Mouse (Mus musculus) embryonic facial prominence, embryonic 14.5 days (tissue): Measurements from ENCODE around the gene Tapbp. TPM values are rescaled to one million over a fixed set of nuclear protein-coding genes. Genes with fewer than 3 reads are reported as not detected.
"Not testable (repeated sequence)": the region's sequence is repeated elsewhere in the genome, so short reads cannot be mapped to it uniquely, and the experiment has no call there.

ENCODE experiments used
- ATAC-seq: fragments of 200-750 bp; cut with Nextera tagmentation; 2 replicates; pipeline ENCODE4 v1.8.0; 2017; ENCODE audit warnings: low read depth, moderate number of reproducible peaks, moderate TSS enrichment
- DNase-seq: peaks from one replicate; pipeline ENCODE4 v3.0.0-alpha.2; 2015; ENCODE audit warnings: low spot score
- H3K27ac ChIP-seq: fragments of 300-500 bp; sonication (generic); replicated peaks from 2 replicates; pipeline ENCODE4 v1.5.1; 2014; ENCODE audit warnings: low read depth, mild to moderate bottlenecking, low read length, moderate library complexity
- H3K27me3 ChIP-seq: fragments of 300-500 bp; sonication (generic); replicated peaks from 2 replicates; pipeline ENCODE4 v1.6.1; 2014; ENCODE audit warnings: low read length; ENCODE audit not compliant: control insufficient read depth, insufficient read depth
- H3K36me3 ChIP-seq: fragments of 300-500 bp; sonication (generic); 2 replicates; pipeline ENCODE4 v1.6.1; 2014; ENCODE audit warnings: low read length, mixed read lengths; ENCODE audit not compliant: control insufficient read depth, insufficient read depth
- H3K4me1 ChIP-seq: fragments of 300-500 bp; sonication (generic); 2 replicates; pipeline ENCODE4 v1.6.1; 2014; ENCODE audit warnings: antibody characterized with exemption, low read length; ENCODE audit not compliant: control insufficient read depth, insufficient read depth
- H3K4me2 ChIP-seq: fragments of 300-500 bp; sonication (generic); 2 replicates; pipeline ENCODE4 v1.6.1; 2014; ENCODE audit warnings: low read depth, mild to moderate bottlenecking, low read length, moderate library complexity, mixed read lengths
- H3K4me3 ChIP-seq: fragments of 300-500 bp; sonication (generic); 2 replicates; pipeline ENCODE4 v1.5.1; 2014; ENCODE audit warnings: low read depth, mild to moderate bottlenecking, low read length
- H3K9ac ChIP-seq: fragments of 300-500 bp; sonication (generic); 2 replicates; pipeline ENCODE4 v1.6.1; 2014; ENCODE audit warnings: low read depth, mild to moderate bottlenecking, low read length, moderate library complexity, mixed read lengths
- H3K9me3 ChIP-seq: fragments of 300-500 bp; sonication (generic); 2 replicates; pipeline ENCODE4 v1.6.1; 2016; ENCODE audit warnings: low read length; ENCODE audit not compliant: control insufficient read depth
- WGBS: fragments of 180-500 bp; shearing (Covaris S2); extraction: QIAGEN DNeasy Blood & Tissue Kit; methylation state at CpG from one replicate; pipeline ENCODE4 v1.1.7; 2014; 5-methylcytosine and 5-hydroxymethylcytosine counted together
- polyA plus RNA-seq: library from polyadenylated mRNA; unstranded; fragments of >200 nt; fragmentation: Nextera tagmentation; extraction: Ambion mirVana; gene quantifications from 2 replicates; pipeline ENCODE4 v1.2.1, GENCODE M21; 2014

Tapbp gene
- polyA plus RNA-seq, 1 experiment from 2014 or later: 31.9 TPM

GRCm38 (mm10) chr17:33952015-33952414, 36.3 kb downstream of the Tapbp start:
- 86% methylated on average over 13 of the region's 13 CpGs for WGBS
- not testable (repeated sequence) for H3K27ac ChIP-seq
- H3K9ac ChIP-seq: peak overlapping the region; percentile 70

GRCm38 (mm10) chr17:33952879-33953278, 37.2 kb downstream of the Tapbp start:
- Histone ChIP-seq H3K27me3 (no peaks in the 10 kb centered on the region), H3K4me2 (peak overlapping the region; percentile 80), H3K36me3 (peaks cover 51% of the 10 kb centered on the region), H3K4me3 (0 out of 2 replicates have a peak overlapping the region, but pooled peaks have one; percentile 0), H3K27ac (0 out of 2 replicates have a peak overlapping the region, but pooled peaks have one; percentile 8), H3K9me3 (no peaks in the 10 kb centered on the region), H3K9ac (peak overlapping the region; percentile 98), H3K4me1 (peaks cover 30% of the 10 kb centered on the region)
- WGBS: 85% methylated on average over 4 of the region's 4 CpGs
- no peak for ATAC-seq
- DNase-seq: no peak

More at GRCm38 (mm10) chr17:33952015-33952414, 36.3 kb downstream of the Tapbp start:
- H3K36me3 ChIP-seq: peaks cover 50% of the 10 kb centered on the region
- H3K4me3 ChIP-seq: peak overlapping the region; percentile 46
- H3K9me3 ChIP-seq, ATAC-seq, DNase-seq, H3K27me3 ChIP-seq: not testable (repeated sequence)
- peaks cover 30% of the 10 kb centered on the region for H3K4me1 ChIP-seq
- H3K4me2 ChIP-seq: peak overlapping the region; percentile 80

GRCm38 (mm10) chr17:33953310-33953709, 37.6 kb downstream of the Tapbp start:
- peak overlapping the region; percentile 99; the same call in 1 of the 2 replicates for H3K4me3 ChIP-seq
- H3K9me3 ChIP-seq: no peaks in the 10 kb centered on the region
- H3K4me2 ChIP-seq: peak overlapping the region; percentile 80
- no peak overlapping the region for H3K27ac ChIP-seq
- H3K36me3 ChIP-seq: peaks cover 52% of the 10 kb centered on the region
- no peak for ATAC-seq
- WGBS: 82% methylated on average over 3 of the region's 3 CpGs
- no peaks in the 10 kb centered on the region for H3K27me3 ChIP-seq
- H3K9ac ChIP-seq: peak overlapping the region; percentile 98; the same call in 1 of the 2 replicates
- no peak for DNase-seq
- H3K4me1 ChIP-seq: peaks cover 30% of the 10 kb centered on the region

- WGBS: 30% methylated on average over 5 of the region's 5 CpGs
- H3K4me1 ChIP-seq: peaks cover 30% of the 10 kb centered on the region
Observed at GRCm38 (mm10) chr17:33953961-33954565, 38.4 kb downstream of the Tapbp start.

GRCm38 (mm10) chr17:33954646-33955554, 39.2 kb downstream of the Tapbp start:
- peak; percentile 18 for DNase-seq
- H3K4me3 ChIP-seq: peak overlapping the region; percentile 99
- peak overlapping the region; percentile 98 for H3K9ac ChIP-seq
- no peaks in the 10 kb centered on the region for H3K27me3 ChIP-seq
- peaks cover 30% of the 10 kb centered on the region for H3K4me1 ChIP-seq
- peak; percentile 10 for ATAC-seq
- H3K9me3 ChIP-seq: no peaks in the 10 kb centered on the region
- H3K36me3 ChIP-seq: peaks cover 50% of the 10 kb centered on the region
- H3K4me2 ChIP-seq: peak overlapping the region; percentile 80
- WGBS: under 1% methylated on average over 31 of the region's 33 CpGs
- H3K27ac ChIP-seq: peak overlapping the region; percentile 94

More at GRCm38 (mm10) chr17:33953961-33954565, 38.4 kb downstream of the Tapbp start:
- H3K9ac ChIP-seq: peak overlapping the region; percentile 98
- no peaks in the 10 kb centered on the region for H3K9me3 ChIP-seq
- H3K27ac ChIP-seq: peak overlapping the region; percentile 94; the same call in 1 of the 2 replicates
- ATAC-seq (no peak), DNase-seq (no peak)
- peak overlapping the region; percentile 99 for H3K4me3 ChIP-seq
- no peaks in the 10 kb centered on the region for H3K27me3 ChIP-seq
- peaks cover 50% of the 10 kb centered on the region for H3K36me3 ChIP-seq
- peak overlapping the region; percentile 80 for H3K4me2 ChIP-seq

GRCm38 (mm10) chr17:33955555-33956214, 40.0 kb downstream of the Tapbp start, which contains the start of the genes Vps52 and Rps18:
TSS of gene Vps52 (plus strand) at chr17:33955812.
TSS of gene Rps18 (minus strand) at chr17:33956001.
- H3K4me1 ChIP-seq: peaks cover 30% of the 10 kb centered on the region
- peak within 1 kb of the TSS; percentile 80 for H3K4me2 ChIP-seq
- no peaks in the 10 kb centered on the region for H3K27me3 ChIP-seq
- H3K27ac ChIP-seq: peak within 1 kb of the TSS; percentile 94
- ATAC-seq (peak; percentile 86), DNase-seq (peak; percentile 99)
- WGBS: under 1% methylated on average over 48 of the region's 50 CpGs
- no peaks in the 10 kb centered on the region for H3K9me3 ChIP-seq
- H3K36me3 ChIP-seq: peaks cover 54% of the 10 kb centered on the region
- H3K9ac ChIP-seq: peak within 1 kb of the TSS; percentile 98
- H3K4me3 ChIP-seq: peak within 1 kb of the TSS; percentile 99

- Histone ChIP-seq H3K4me3 (peak overlapping the region; percentile 99), H3K9me3 (no peaks in the 10 kb centered on the region), H3K4me2 (peak overlapping the region; percentile 80), H3K27ac (peak overlapping the region; percentile 82), H3K9ac (peak overlapping the region; percentile 77), H3K4me1 (peaks cover 29% of the 10 kb centered on the region), H3K36me3 (peaks cover 60% of the 10 kb centered on the region), H3K27me3 (no peaks in the 10 kb centered on the region)
- 8% methylated on average over 10 of the region's 10 CpGs for WGBS
- DNase-seq: no peak
- ATAC-seq: no peak
Observed at GRCm38 (mm10) chr17:33956336-33956735, 40.6 kb downstream of the Tapbp start.

GRCm38 (mm10) chr17:33957493-33957892, 41.8 kb downstream of the Tapbp start:
- H3K4me2 ChIP-seq: no peak overlapping the region
- ATAC-seq (no peak), DNase-seq (no peak)
- 65% methylated on average over 6 of the region's 6 CpGs for WGBS
- no peak overlapping the region for H3K27ac ChIP-seq
- no peak overlapping the region for H3K9ac ChIP-seq
- peaks cover 60% of the 10 kb centered on the region for H3K36me3 ChIP-seq
- peaks cover 22% of the 10 kb centered on the region for H3K4me1 ChIP-seq
- H3K9me3 ChIP-seq: no peaks in the 10 kb centered on the region
- no peaks in the 10 kb centered on the region for H3K27me3 ChIP-seq
- H3K4me3 ChIP-seq: no peak overlapping the region
